Mouse (Mus musculus) embryonic facial prominence, embryonic 13.5 days (tissue): Measurements from ENCODE around the gene Arl2. TPM values are rescaled to one million over a fixed set of nuclear protein-coding genes. Genes with fewer than 3 reads are reported as not detected.
A peak's percentile ranks its signal among the peaks of the same experiment; 100 is the strongest.

Source experiments
- ATAC-seq: fragments of 200-750 bp; cut with Nextera tagmentation; 2 replicates; pipeline ENCODE4 v1.8.0; 2017; ENCODE audit warnings: low read depth; ENCODE audit not compliant: insufficient number of reproducible peaks, insufficient read depth, low FRiP score, low TSS enrichment
- H3K27ac ChIP-seq: fragments of 300-500 bp; sonication (generic); 2 replicates; pipeline ENCODE4 v1.5.1; 2015; ENCODE audit warnings: moderate library complexity, mild to moderate bottlenecking, inconsistent platforms
- H3K27me3 ChIP-seq: fragments of 300-500 bp; sonication (generic); 2 replicates; pipeline ENCODE4 v1.6.1; 2015; ENCODE audit warnings: mild to moderate bottlenecking, inconsistent platforms
- H3K36me3 ChIP-seq: fragments of 300-500 bp; sonication (generic); 2 replicates; pipeline ENCODE4 v1.6.1; 2015; ENCODE audit warnings: mild to moderate bottlenecking, inconsistent platforms
- H3K4me1 ChIP-seq: fragments of 300-500 bp; sonication (generic); 2 replicates; pipeline ENCODE4 v1.6.1; 2015; ENCODE audit warnings: inconsistent platforms
- H3K4me2 ChIP-seq: fragments of 300-500 bp; sonication (generic); 2 replicates; pipeline ENCODE4 v1.6.1; 2015; ENCODE audit warnings: moderate library complexity, mild to moderate bottlenecking, inconsistent platforms
- H3K4me3 ChIP-seq: fragments of 300-500 bp; sonication (generic); 2 replicates; pipeline ENCODE4 v1.5.1; 2015; ENCODE audit warnings: mild to moderate bottlenecking, inconsistent platforms
- H3K9ac ChIP-seq: fragments of 300-500 bp; sonication (generic); 2 replicates; pipeline ENCODE4 v1.6.1; 2015; ENCODE audit warnings: mild to moderate bottlenecking, inconsistent platforms
- H3K9me3 ChIP-seq: fragments of 300-500 bp; sonication (generic); 2 replicates; pipeline ENCODE4 v1.6.1; 2016; ENCODE audit warnings: inconsistent platforms
- WGBS: fragments of 180-500 bp; shearing (Covaris S2); methylation state at CpG from one replicate; pipeline ENCODE4 v1.1.7; 2015; ENCODE audit warnings: mixed read lengths; 5-methylcytosine and 5-hydroxymethylcytosine counted together
- polyA plus RNA-seq: library from polyadenylated mRNA; unstranded; fragments of >200 nt; fragmentation: Nextera tagmentation; extraction: Ambion mirVana; gene quantifications from 2 replicates; pipeline ENCODE4 v1.2.1, GENCODE M21; 2015

Arl2 gene
- polyA plus RNA-seq, 1 experiment from 2014 or later, result 110 TPM

GRCm38 (mm10) chr19:6124898-6125297, 16.4 kb downstream of the Arl2 start:
- Histone ChIP-seq H3K9ac (no peak overlapping the region), H3K27ac (no peak overlapping the region), H3K27me3 (no peaks in the 10 kb centered on the region), H3K4me1 (peaks cover 16% of the 10 kb centered on the region), H3K4me3 (no peak overlapping the region), H3K9me3 (no peaks in the 10 kb centered on the region), H3K36me3 (peaks cover 16% of the 10 kb centered on the region), H3K4me2 (no peak overlapping the region)
- 68% methylated on average over 2 of the region's 2 CpGs for WGBS
- ATAC-seq, result no peak

- H3K36me3 ChIP-seq, result peaks cover 16% of the 10 kb centered on the region
- H3K4me3 ChIP-seq, result no peak overlapping the region
- no peaks in the 10 kb centered on the region for H3K9me3 ChIP-seq
- H3K27me3 ChIP-seq, result no peaks in the 10 kb centered on the region
- H3K4me2 ChIP-seq, result no peak overlapping the region
- peaks cover 18% of the 10 kb centered on the region for H3K4me1 ChIP-seq
- no peak overlapping the region for H3K27ac ChIP-seq
- no peak overlapping the region for H3K9ac ChIP-seq
- WGBS, result 49% methylated on average over 8 of the region's 8 CpGs
- no peak for ATAC-seq
Measured at GRCm38 (mm10) chr19:6123330-6123729, 18.0 kb downstream of the Arl2 start.

GRCm38 (mm10) chr19:6121761-6122160, 19.6 kb downstream of the Arl2 start:
- Histone ChIP-seq H3K9ac (0 out of 2 replicates have a peak overlapping the region, but pooled peaks have one; percentile 27), H3K9me3 (no peaks in the 10 kb centered on the region), H3K27me3 (no peaks in the 10 kb centered on the region), H3K4me3 (no peak overlapping the region), H3K4me2 (no peak overlapping the region; the same call in 1 of the 2 replicates), H3K4me1 (peaks cover 21% of the 10 kb centered on the region), H3K36me3 (peaks cover 16% of the 10 kb centered on the region), H3K27ac (no peak overlapping the region)
- no peak for ATAC-seq
- WGBS, result 39% methylated on average over 19 of the region's 19 CpGs

- Histone ChIP-seq H3K9ac (peak overlapping the region; percentile 91), H3K9me3 (no peaks in the 10 kb centered on the region), H3K4me2 (peak overlapping the region; percentile 89), H3K4me3 (peak overlapping the region; percentile 94), H3K36me3 (peaks cover 40% of the 10 kb centered on the region), H3K4me1 (peaks cover 24% of the 10 kb centered on the region), H3K27me3 (no peaks in the 10 kb centered on the region), H3K27ac (peak overlapping the region; percentile 96)
- ATAC-seq, result peak; percentile 17; the same call in 1 of the 2 replicates
- WGBS, result under 1% methylated on average over 8 of the region's 8 CpGs
Measured at GRCm38 (mm10) chr19:6118677-6119185, 22.6 kb downstream of the Arl2 start.

- Histone ChIP-seq H3K9ac (peak within 1 kb of the TSS; percentile 91), H3K9me3 (no peaks in the 10 kb centered on the region), H3K4me1 (peaks cover 19% of the 10 kb centered on the region), H3K4me2 (peak within 1 kb of the TSS; percentile 89), H3K36me3 (peaks cover 43% of the 10 kb centered on the region), H3K27ac (peak within 1 kb of the TSS; percentile 96), H3K27me3 (no peaks in the 10 kb centered on the region), H3K4me3 (peak within 1 kb of the TSS; percentile 94)
- WGBS, result under 1% methylated on average over 77 of the region's 77 CpGs
- ATAC-seq, result peak; percentile 76
Measured at GRCm38 (mm10) chr19:6117986-6118676, 23.2 kb downstream of the Arl2 start, which contains the start of gene Sac3d1. Gene Sac3d1, minus strand, starts transcription at chr19:6118650.

- H3K4me2 ChIP-seq, result peak overlapping the region; percentile 89
- WGBS, result 5% methylated on average over 32 of the region's 32 CpGs
- ATAC-seq, result no peak
- peak overlapping the region; percentile 91 for H3K9ac ChIP-seq
- H3K4me1 ChIP-seq, result peaks cover 19% of the 10 kb centered on the region
- no peaks in the 10 kb centered on the region for H3K9me3 ChIP-seq
- no peaks in the 10 kb centered on the region for H3K27me3 ChIP-seq
- H3K27ac ChIP-seq, result peak overlapping the region; percentile 96
- peak overlapping the region; percentile 94 for H3K4me3 ChIP-seq
- H3K36me3 ChIP-seq, result peaks cover 44% of the 10 kb centered on the region
Measured at GRCm38 (mm10) chr19:6117346-6117985, 23.9 kb downstream of the Arl2 start.

- no peak for ATAC-seq
- 0 out of 2 replicates have a peak overlapping the region, but pooled peaks have one; percentile 94 for H3K4me3 ChIP-seq
- 88% methylated on average over 15 of the region's 15 CpGs for WGBS
- H3K4me2 ChIP-seq, result peak overlapping the region; percentile 89
- H3K27ac ChIP-seq, result no peak overlapping the region
- peaks cover 19% of the 10 kb centered on the region for H3K4me1 ChIP-seq
- no peaks in the 10 kb centered on the region for H3K27me3 ChIP-seq
- peak overlapping the region; percentile 91; the same call in 1 of the 2 replicates for H3K9ac ChIP-seq
- H3K36me3 ChIP-seq, result peaks cover 41% of the 10 kb centered on the region
- H3K9me3 ChIP-seq, result no peaks in the 10 kb centered on the region
Measured at GRCm38 (mm10) chr19:6116113-6116850, 25.1 kb downstream of the Arl2 start.

- Histone ChIP-seq H3K9me3 (no peaks in the 10 kb centered on the region), H3K27me3 (no peaks in the 10 kb centered on the region), H3K27ac (no peak overlapping the region), H3K4me2 (no peak overlapping the region), H3K36me3 (peaks cover 37% of the 10 kb centered on the region), H3K4me1 (peaks cover 14% of the 10 kb centered on the region), H3K4me3 (no peak overlapping the region), H3K9ac (no peak overlapping the region)
- 78% methylated on average over 6 of the region's 6 CpGs for WGBS
- no peak for ATAC-seq
Measured at GRCm38 (mm10) chr19:6113116-6113515, 28.2 kb downstream of the Arl2 start.

- Histone ChIP-seq H3K4me3 (no peak within 1 kb of the TSS), H3K27ac (no peak within 1 kb of the TSS), H3K9ac (no peak within 1 kb of the TSS), H3K27me3 (no peaks in the 10 kb centered on the region), H3K36me3 (no peaks in the 10 kb centered on the region), H3K9me3 (no peaks in the 10 kb centered on the region), H3K4me2 (no peak within 1 kb of the TSS), H3K4me1 (peaks cover 7% of the 10 kb centered on the region; the same call in 1 of the 2 replicates)
- no peak for ATAC-seq
- WGBS, result 81% methylated on average over 7 of the region's 7 CpGs
Measured at GRCm38 (mm10) chr19:6105586-6105985, 35.8 kb downstream of the Arl2 start, which contains the start of gene Naaladl1. Gene Naaladl1, plus strand, starts transcription at chr19:6105782.

GRCm38 (mm10) chr19:6104476-6104875, 36.9 kb downstream of the Arl2 start:
- H3K36me3 ChIP-seq, result 0 out of 2 replicates have a peak, but pooled peaks cover 1% of the 10 kb centered on the region
- no peak overlapping the region for H3K9ac ChIP-seq
- no peaks in the 10 kb centered on the region for H3K27me3 ChIP-seq
- H3K4me2 ChIP-seq, result no peak overlapping the region
- no peak overlapping the region for H3K27ac ChIP-seq
- H3K9me3 ChIP-seq, result no peaks in the 10 kb centered on the region
- peaks cover 7% of the 10 kb centered on the region; the same call in 1 of the 2 replicates for H3K4me1 ChIP-seq
- no peak for ATAC-seq
- H3K4me3 ChIP-seq, result no peak overlapping the region
- WGBS, result 81% methylated on average over 4 of the region's 4 CpGs
